Mouse (Mus musculus) G1E (cell line): ENCODE measurements around the gene Oas1h.

Source experiments
- CTCF ChIP-seq: IDR thresholded peaks from 2 replicates; pipeline ENCODE4 v1.5.1; 2012; ENCODE audit warnings: low read depth, low read length, inconsistent platforms, mixed read lengths
- GATA1 ChIP-seq: IDR thresholded peaks from 2 replicates; pipeline ENCODE4 v1.6.1; 2012; ENCODE audit warnings: borderline replicate concordance, low read length, inconsistent platforms, mixed read lengths
- GATA2 ChIP-seq: IDR thresholded peaks from 2 replicates; pipeline ENCODE4 v1.6.1; 2012; ENCODE audit warnings: low read depth, low read length, inconsistent platforms, borderline replicate concordance
- TAL1 ChIP-seq: conservative IDR thresholded peaks from 2 replicates; pipeline ENCODE4 v1.6.1; 2012; ENCODE audit warnings: low read depth, low read length, inconsistent platforms, mixed read lengths

DNA sequence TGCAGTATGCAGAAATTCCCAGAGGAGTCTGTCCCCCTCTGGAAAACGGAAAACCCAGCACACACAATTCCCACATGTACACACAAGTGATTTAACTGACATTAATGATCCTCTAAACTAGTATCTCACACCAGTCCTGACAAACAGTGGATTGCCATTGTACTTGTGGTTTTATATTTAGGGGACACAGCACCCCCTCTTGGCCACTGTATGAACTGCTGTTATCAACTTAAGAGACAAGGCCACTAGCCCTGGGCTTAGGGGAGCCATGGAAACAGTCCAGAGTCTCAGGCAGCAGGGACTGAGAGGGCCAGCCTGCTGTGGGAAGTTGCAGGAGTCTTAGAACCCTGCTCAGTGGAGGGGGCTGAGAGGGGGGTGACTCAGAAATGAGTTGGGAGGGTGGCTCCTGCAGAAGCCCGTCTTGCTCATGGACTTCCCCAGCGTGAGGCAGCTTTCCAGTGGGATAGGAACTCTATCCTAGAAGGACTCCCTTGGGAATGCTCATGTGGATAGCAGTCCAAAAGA lies 4.2 kb downstream of the Oas1h start:
- TF ChIP-seq CTCF (peak; percentile 43; the same call in 1 of the 2 replicates), GATA1 (no peak), GATA2 (no peak), TAL1 (no peak)
